Mouse (Mus musculus) brown adipose tissue, adult 24 weeks (tissue): ENCODE data around the gene Platr17. TPM values are rescaled to one million over a fixed set of nuclear protein-coding genes. Genes with fewer than 3 reads are reported as not detected.

Experiments
- H3K27ac ChIP-seq: fragments of 200-500 bp; replicated peaks from 2 replicates; pipeline ENCODE4 v1.5.1; 2012; ENCODE audit warnings: low read depth, mild to moderate bottlenecking, low read length
- H3K4me1 ChIP-seq: fragments of 200-500 bp; 2 replicates; pipeline ENCODE4 v1.6.1; 2012; ENCODE audit warnings: low read length, mixed read lengths; ENCODE audit not compliant: control insufficient read depth, insufficient read depth, insufficient read length
- H3K4me3 ChIP-seq: fragments of 200-500 bp; 2 replicates; pipeline ENCODE4 v1.5.1; 2012; ENCODE audit warnings: low read depth, mild to moderate bottlenecking, low read length, moderate library complexity; ENCODE audit not compliant: insufficient read depth
- polyA plus RNA-seq: library from polyadenylated mRNA; stranded (reverse); fragments of >200 nt; gene quantifications from 2 replicates; pipeline ENCODE4 v1.2.4, GENCODE M21; 2012; ENCODE audit not compliant: missing spikeins, insufficient read depth, insufficient read length

The Platr17 gene
- polyA plus RNA-seq, 1 experiment = not detected

DNA sequence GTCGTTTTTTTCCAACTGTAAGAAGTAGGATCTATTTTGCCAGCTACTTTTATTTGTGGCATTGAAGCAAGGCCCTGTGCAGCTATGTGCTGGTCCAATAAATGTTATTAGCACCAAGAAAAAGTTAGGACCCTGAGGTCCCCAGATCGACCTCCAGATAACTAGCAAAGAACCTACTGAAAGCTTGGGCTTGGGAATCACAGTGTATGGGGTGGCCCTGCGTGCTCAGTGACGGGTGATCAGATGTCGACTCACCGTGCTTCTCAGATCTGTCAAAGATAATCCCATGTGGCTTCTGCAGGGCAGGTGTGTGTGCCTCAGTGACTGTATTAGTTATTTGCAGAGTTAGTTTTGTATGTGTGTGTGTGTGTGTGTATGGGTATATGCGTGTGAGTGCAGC lies 16.4 kb downstream of the Platr17 start:
- no peak overlapping the region for H3K4me3 ChIP-seq
- H3K4me1 ChIP-seq = peaks cover 10% of the 10 kb centered on the region; the same call in 1 of the 2 replicates
- H3K27ac ChIP-seq = no peak overlapping the region

DNA sequence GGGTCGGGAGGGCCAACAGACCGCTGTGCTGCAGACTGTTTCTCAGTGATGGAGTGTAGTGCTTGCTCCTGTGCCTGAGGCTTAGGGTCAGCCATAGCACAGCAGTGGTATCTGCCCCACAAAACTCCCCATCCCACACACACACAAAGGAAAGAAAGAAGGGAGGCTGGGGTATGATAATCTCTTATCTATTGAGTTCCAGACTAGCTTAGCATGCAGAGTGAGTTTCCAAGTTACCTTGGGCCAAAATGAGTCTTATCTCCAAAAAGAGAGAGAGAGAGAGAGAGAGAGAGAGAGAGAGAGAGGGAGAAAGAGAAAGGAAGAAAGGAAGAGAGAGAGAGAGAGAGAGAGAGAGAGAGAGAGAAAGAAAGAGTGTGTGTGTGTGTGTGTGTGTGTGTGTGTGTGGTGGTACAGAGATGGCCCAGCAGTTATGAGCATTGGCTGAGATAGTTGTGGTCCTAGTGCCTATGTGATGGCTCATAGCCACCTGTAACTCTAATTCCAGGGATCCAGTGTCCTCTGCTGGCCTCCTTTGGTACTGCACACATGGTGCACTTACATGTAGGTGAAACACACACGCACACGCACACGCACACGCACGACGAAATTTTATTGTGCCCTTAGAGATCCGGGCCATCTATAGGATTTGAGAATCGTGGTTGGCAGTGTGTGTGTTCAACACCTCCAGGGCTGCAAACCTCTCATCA lies 19.8 kb downstream of the Platr17 start:
- H3K4me1 ChIP-seq = no peaks in the 10 kb centered on the region
- H3K4me3 ChIP-seq = no peak overlapping the region
- H3K27ac ChIP-seq = no peak overlapping the region

GRCm38 (mm10) chr17:33925406-33926116 lies 20.6 kb downstream of the Platr17 start:
- H3K27ac ChIP-seq = no peak overlapping the region
- no peaks in the 10 kb centered on the region for H3K4me1 ChIP-seq
- H3K4me3 ChIP-seq = no peak overlapping the region

DNA sequence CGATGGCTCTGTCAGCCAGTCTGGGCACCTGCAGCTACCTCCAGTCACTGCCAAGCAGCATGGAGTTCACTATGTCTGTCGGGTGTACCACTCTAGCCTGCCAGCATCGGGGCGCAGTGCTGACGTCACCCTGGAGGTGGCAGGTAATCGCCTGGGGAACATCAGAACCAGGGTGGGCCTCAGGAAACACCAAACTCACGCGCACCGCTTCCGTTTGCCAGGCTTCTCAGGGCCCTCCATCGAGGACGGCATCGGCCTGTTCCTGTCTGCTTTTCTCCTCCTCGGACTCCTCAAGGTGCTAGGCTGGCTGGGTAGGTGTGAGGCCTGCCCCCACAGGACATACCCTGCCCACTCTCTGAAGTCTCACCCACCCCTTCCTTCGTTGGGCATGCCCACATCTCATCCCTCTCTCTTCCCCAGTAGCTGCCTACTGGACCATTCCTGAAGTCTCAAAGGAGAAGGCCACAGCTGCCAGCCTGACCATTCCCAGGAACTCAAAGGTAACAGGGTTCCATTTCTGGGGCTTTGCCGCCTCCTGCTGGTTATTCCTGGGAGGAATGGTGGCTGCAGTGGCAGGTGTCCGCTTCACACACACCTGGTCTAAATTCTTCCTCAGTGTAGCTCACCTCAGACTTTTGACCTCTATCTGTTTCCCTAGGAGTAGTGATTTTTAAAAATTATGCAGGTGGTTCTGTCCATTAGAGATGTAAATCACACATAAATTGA lies 21.4 kb downstream of the Platr17 start:
- Histone ChIP-seq H3K4me3 (no peak overlapping the region), H3K27ac (no peak overlapping the region), H3K4me1 (no peaks in the 10 kb centered on the region; the same call in 1 of the 2 replicates)

- Histone ChIP-seq H3K27ac (no peak overlapping the region), H3K4me1 (peaks cover 3% of the 10 kb centered on the region; the same call in 1 of the 2 replicates), H3K4me3 (peak overlapping the region; percentile 90)
Observed at GRCm38 (mm10) chr17:33928251-33928947, 23.5 kb downstream of the Platr17 start.

- H3K27ac ChIP-seq = peak within 1 kb of the TSS; percentile 92
- H3K4me3 ChIP-seq = peak within 1 kb of the TSS; percentile 90
- peaks cover 3% of the 10 kb centered on the region; the same call in 1 of the 2 replicates for H3K4me1 ChIP-seq
Observed at GRCm38 (mm10) chr17:33929371-33930279, 24.7 kb downstream of the Platr17 start, which contains the start of gene Rgl2. TSS of gene Rgl2 (plus strand) at chr17:33929543.

DNA sequence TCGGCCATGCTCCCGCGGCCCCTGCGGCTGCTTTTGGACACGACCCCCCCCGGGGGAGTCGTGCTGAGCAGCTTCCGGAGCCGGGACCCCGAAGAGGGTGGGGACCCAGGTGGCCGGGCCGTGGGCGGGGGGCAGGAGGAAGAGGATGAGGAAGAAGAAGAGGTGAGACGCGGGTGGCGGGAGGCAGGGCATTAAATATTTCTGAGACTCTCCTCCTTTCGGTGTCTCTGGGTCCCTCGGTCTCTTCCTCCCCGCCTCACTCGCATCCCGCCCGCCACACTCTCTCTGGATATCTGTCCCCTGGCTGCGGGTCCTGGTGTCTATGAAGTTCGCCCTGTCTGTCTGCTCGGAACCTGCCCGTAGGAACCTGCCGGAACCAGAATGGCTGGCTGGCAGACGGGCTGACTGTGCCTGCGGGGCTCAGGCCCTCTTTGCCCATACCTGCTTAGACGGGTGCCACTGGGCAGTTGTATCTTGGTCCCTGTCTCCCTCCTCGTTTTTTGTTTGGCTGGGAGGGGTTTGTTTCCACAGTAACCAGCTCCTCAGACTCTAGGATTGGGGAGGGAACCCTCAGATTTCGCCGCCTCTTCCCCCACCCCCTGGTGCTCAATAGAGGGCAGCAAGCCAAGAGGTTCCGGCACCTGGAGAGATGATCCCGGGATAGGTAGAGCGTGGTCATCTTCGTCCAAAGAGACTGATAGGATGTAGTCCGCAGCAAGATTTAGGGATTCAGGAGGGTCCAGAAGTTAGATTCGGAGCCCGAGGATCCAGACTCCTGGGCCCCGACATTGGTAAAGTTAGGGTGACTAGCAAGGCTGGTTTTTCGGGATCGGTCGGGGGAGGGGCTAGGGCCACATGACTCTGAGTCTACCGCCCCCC lies 25.6 kb downstream of the Platr17 start:
- Histone ChIP-seq H3K4me1 (peaks cover 3% of the 10 kb centered on the region; the same call in 1 of the 2 replicates), H3K27ac (peak overlapping the region; percentile 89), H3K4me3 (peak overlapping the region; percentile 90)

DNA sequence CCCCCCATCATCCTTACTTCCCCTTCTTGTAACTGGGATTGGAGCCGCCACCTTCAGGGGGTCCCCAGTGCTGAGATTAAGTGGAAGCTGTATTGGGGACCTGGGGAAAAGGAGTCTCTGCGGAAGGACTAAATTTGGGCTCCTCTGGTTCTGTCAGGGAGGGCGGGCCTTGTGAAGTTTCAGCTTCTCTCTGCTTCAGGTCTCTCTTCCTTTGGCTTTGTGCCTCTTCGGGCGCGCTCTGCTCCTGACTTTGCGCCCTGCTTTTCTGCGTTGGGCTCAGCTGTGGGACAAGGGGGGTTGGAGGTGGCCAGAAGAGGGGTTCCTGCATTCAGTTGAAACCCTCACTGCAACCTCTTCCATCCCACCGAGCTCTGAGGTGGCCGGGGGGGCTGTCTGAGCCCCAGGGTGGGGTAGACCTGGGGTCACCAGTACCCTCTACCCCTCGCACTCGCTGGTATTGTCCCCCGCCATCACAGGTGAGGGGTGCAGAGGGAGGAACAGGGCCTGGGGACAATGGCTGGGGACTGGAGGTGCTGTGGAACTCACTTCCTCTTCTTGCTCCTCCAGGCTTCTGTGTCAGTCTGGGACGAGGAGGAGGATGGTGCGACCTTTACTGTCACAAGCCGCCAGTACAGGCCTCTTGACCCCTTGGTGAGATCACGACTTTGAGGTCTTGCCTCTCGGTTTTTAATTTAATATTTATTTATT lies 26.4 kb downstream of the Platr17 start:
- Histone ChIP-seq H3K27ac (peak overlapping the region; percentile 36), H3K4me1 (peaks cover 3% of the 10 kb centered on the region; the same call in 1 of the 2 replicates), H3K4me3 (peak overlapping the region; percentile 90)

DNA sequence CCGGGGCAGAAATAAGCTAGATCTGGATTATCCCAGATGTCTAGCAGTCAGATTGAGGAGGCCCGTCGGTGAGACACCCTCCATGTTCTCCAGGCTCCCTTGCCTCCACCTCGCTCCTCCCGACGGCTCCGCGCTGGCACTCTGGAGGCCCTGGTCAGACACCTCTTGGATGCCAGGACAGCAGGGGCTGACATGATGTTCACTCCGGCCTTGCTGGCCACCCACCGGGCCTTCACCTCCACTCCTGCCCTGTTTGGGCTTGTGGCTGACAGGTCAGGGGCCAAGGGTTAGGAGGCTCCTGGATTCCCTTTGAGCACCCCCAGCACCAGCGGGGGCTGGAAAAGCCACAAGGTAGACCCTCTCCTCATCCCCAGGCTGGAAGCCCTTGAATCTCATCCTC lies 27.0 kb downstream of the Platr17 start:
- H3K27ac ChIP-seq = peak overlapping the region; percentile 62; the same call in 1 of the 2 replicates
- H3K4me1 ChIP-seq = peaks cover 3% of the 10 kb centered on the region; the same call in 1 of the 2 replicates
- 0 out of 2 replicates have a peak overlapping the region, but pooled peaks have one; percentile 3 for H3K4me3 ChIP-seq

DNA sequence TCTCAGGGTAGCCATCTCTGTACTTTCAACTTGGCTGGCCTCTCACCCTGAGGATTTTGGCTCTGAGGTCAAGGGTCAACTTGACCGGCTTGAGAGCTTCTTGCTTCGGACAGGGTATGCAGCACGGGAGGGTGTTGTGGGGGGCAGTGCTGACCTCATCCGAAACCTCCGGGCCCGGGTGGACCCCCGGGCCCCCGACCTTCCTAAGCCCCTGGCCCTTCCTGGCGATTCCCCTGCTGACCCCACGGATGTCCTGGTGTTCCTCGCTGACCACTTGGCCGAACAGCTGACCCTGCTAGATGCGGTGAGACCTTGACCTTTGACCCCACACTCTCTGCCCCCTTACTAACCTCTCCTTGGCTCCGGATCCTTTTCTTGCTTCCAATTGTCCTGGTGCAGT lies 27.5 kb downstream of the Platr17 start:
- H3K4me1 ChIP-seq = peaks cover 3% of the 10 kb centered on the region; the same call in 1 of the 2 replicates
- peak overlapping the region; percentile 62 for H3K27ac ChIP-seq
- H3K4me3 ChIP-seq = 0 out of 2 replicates have a peak overlapping the region, but pooled peaks have one; percentile 11

GRCm38 (mm10) chr17:33932970-33933369 lies 28.0 kb downstream of the Platr17 start:
- peak overlapping the region; percentile 62 for H3K27ac ChIP-seq

DNA sequence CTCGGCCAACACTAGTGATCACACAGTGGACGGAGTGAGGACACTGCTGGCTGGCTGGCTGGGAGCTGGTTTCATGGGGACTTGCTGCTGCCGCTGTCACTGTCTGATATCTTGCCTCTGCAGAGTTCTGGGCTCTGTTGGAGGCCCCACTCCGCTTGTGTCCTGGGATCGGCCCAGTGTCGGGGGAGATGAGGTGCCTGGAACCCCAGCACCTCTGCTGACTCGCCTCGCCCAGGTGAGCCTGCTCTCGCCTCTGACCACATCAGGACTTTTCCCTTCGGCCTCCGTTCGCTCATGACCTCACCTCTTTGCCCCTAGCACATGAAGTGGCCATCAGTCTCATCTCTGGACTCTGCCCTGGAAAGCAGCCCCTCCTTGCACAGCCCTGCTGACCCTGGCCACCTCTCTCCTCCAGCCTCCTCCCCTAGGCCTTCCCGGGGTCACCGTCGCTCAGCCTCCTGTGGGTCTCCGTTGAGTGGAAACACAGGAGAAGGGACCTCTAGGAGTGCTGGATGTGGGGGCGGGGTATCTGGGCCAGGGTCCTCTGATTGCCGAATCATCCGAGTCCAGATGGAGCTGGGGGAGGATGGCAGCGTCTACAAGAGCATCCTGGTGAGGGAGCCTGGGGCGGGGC lies 30.6 kb downstream of the Platr17 start:
- Histone ChIP-seq H3K4me3 (no peak overlapping the region), H3K4me1 (peaks cover 8% of the 10 kb centered on the region; the same call in 1 of the 2 replicates), H3K27ac (no peak overlapping the region)

More at GRCm38 (mm10) chr17:33932970-33933369, 28.0 kb downstream of the Platr17 start:
- Histone ChIP-seq H3K4me3 (peak overlapping the region; percentile 31), H3K4me1 (peaks cover 3% of the 10 kb centered on the region; the same call in 1 of the 2 replicates)
